Mouse (Mus musculus) forebrain, embryonic 10.5 days (tissue): ENCODE measurements at regions not wholly inside any gene's neighbourhood (a gene's known extent, or its start where the extent isn't known, plus 50 kb on each side); places are given as distances from the start of the nearest gene placed in this dataset.

Experiments
- DNase-seq: peaks from one replicate; pipeline ENCODE4 v3.0.0-alpha.2; 2017; ENCODE audit warnings: low spot score; ENCODE audit errors: extremely low spot score
- H3K27ac ChIP-seq: fragments of 300-500 bp; sonication (generic); 2 replicates; pipeline ENCODE4 v1.5.1; 2016; ENCODE audit warnings: mild to moderate bottlenecking
- H3K27me3 ChIP-seq: fragments of 300-500 bp; sonication (generic); 2 replicates; pipeline ENCODE4 v1.6.1; 2016; ENCODE audit warnings: mild to moderate bottlenecking; ENCODE audit not compliant: poor library complexity, severe bottlenecking
- H3K36me3 ChIP-seq: fragments of 300-500 bp; sonication (generic); replicated peaks from 2 replicates; pipeline ENCODE4 v1.6.1; 2016; ENCODE audit warnings: mild to moderate bottlenecking, moderate library complexity
- H3K4me1 ChIP-seq: fragments of 300-500 bp; sonication (generic); 2 replicates; pipeline ENCODE4 v1.6.1; 2016
- H3K4me3 ChIP-seq: fragments of 300-500 bp; sonication (generic); 2 replicates; pipeline ENCODE4 v1.5.1; 2016; ENCODE audit warnings: mild to moderate bottlenecking, moderate library complexity
- H3K9me3 ChIP-seq: fragments of 300-500 bp; sonication (generic); 2 replicates; pipeline ENCODE4 v1.6.1; 2016; ENCODE audit warnings: mild to moderate bottlenecking, moderate library complexity
- whole genome bisulfite sequencing: fragments of 180-500 bp; shearing (Covaris S2); methylation state at CpG from one replicate; pipeline ENCODE4 v1.1.7; 2016; 5-methylcytosine and 5-hydroxymethylcytosine counted together

- 78% methylated on average over 11 of the region's 11 CpGs for WGBS
Observed at GRCm38 (mm10) chr12:31184217-31184975, 56.2 kb upstream of the Gm6993 start.

GRCm38 (mm10) chr12:31185177-31185932 is 55.2 kb upstream of the Gm6993 start:
- Histone ChIP-seq H3K4me1 (peaks cover 17% of the 10 kb centered on the region), H3K36me3 (no peaks in the 10 kb centered on the region), H3K27ac (no peak overlapping the region), H3K9me3 (no peaks in the 10 kb centered on the region), H3K4me3 (no peak overlapping the region), H3K27me3 (no peaks in the 10 kb centered on the region)
- no peak for DNase-seq
- 79% methylated on average over 9 of the region's 9 CpGs for WGBS

More at GRCm38 (mm10) chr12:31184217-31184975, 56.2 kb upstream of the Gm6993 start:
- Histone ChIP-seq H3K36me3 (no peaks in the 10 kb centered on the region), H3K4me1 (peaks cover 17% of the 10 kb centered on the region), H3K9me3 (no peaks in the 10 kb centered on the region), H3K4me3 (no peak overlapping the region), H3K27me3 (no peaks in the 10 kb centered on the region), H3K27ac (peak overlapping the region; percentile 1; the same call in 1 of the 2 replicates)
- no peak for DNase-seq

- 78% methylated on average over 8 of the region's 8 CpGs for WGBS
- H3K36me3 ChIP-seq, result no peaks in the 10 kb centered on the region
- H3K9me3 ChIP-seq, result no peaks in the 10 kb centered on the region
- no peak for DNase-seq
- H3K27ac ChIP-seq, result 0 out of 2 replicates have a peak overlapping the region, but pooled peaks have one; percentile 40
- no peaks in the 10 kb centered on the region for H3K27me3 ChIP-seq
- H3K4me3 ChIP-seq, result no peak overlapping the region
- H3K4me1 ChIP-seq, result peaks cover 21% of the 10 kb centered on the region
Observed at GRCm38 (mm10) chr12:31185933-31186845, 54.4 kb upstream of the Gm6993 start.

- no peaks in the 10 kb centered on the region for H3K36me3 ChIP-seq
- no peaks in the 10 kb centered on the region for H3K27me3 ChIP-seq
- no peak for DNase-seq
- peaks cover 28% of the 10 kb centered on the region for H3K4me1 ChIP-seq
- no peak overlapping the region for H3K4me3 ChIP-seq
- 88% methylated on average over 2 of the region's 2 CpGs for WGBS
- no peaks in the 10 kb centered on the region for H3K9me3 ChIP-seq
- no peak overlapping the region for H3K27ac ChIP-seq
Observed at GRCm38 (mm10) chr12:31188011-31188576, 52.5 kb upstream of the Gm6993 start.

- Histone ChIP-seq H3K36me3 (no peaks in the 10 kb centered on the region), H3K27me3 (no peaks in the 10 kb centered on the region), H3K4me1 (peaks cover 17% of the 10 kb centered on the region), H3K27ac (no peak overlapping the region), H3K4me3 (no peak overlapping the region), H3K9me3 (no peaks in the 10 kb centered on the region)
- no peak for DNase-seq
- WGBS, result 85% methylated on average over 4 of the region's 4 CpGs
Observed at GRCm38 (mm10) chr12:31190265-31190664, 50.3 kb upstream of the Gm6993 start.
